15 mouse cellular contexts compared by ENCODE assay signal in the genomic region with DNA sequence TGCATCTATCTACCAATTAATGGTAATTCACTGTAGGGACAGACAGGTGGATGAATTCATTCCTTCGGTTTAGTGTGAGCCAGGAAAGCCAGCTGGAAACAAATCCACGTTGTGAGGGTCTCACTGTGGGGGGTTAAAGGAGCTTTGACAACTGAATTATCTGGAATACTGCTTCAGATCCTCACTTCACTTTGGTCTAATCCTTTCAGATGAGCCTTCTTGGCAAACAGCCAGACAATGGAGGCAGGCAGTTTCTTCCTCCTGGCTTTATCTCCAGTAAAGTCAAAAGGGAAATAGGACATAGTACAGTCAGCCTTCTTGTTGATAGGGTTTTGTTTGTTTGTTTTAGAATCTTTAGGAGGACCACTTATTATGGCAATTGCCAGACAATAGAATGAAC. TPM values are rescaled to one million over a fixed set of nuclear protein-coding genes. Genes with fewer than 3 reads are reported as not detected.
DNase-seq lines count a peak whose midpoint lies in the region; ATAC-seq and TF ChIP-seq lines count a peak whose summit lies in the region.
"Had no signal": no experiment of that assay in that cellular context is flagged by ENCODE, and none has a peak within 500 bp of the region (broad histone marks: within the 10 kb centered on the region; RNA-seq: fewer than 3 reads in every experiment).

No protein-coding gene starts in this region.

- H3K36me3 ChIP-seq in heart, embryonic 12.5 days = no peaks in the 10 kb centered on the region
- H3K36me3 ChIP-seq in intestine, embryonic 16.5 days (ENCODE audit: control insufficient read depth, insufficient read depth, low read length) = no peaks in the 10 kb centered on the region
- H3K36me3 ChIP-seq: embryonic facial prominence, embryonic 12.5 days; forebrain, embryonic 12.5 days; hindbrain, embryonic 13.5 days had no signal

- no peaks in the 10 kb centered on the region; the same call in 1 of the 2 replicates for H3K9me3 ChIP-seq in heart, embryonic 12.5 days (replicated peaks)
- no peaks in the 10 kb centered on the region for H3K9me3 ChIP-seq in intestine, embryonic 16.5 days (ENCODE audit: control insufficient read depth, low read length)
- H3K9me3 ChIP-seq: embryonic facial prominence, embryonic 12.5 days; forebrain, embryonic 12.5 days; hindbrain, embryonic 13.5 days had no signal

- TF ChIP-seq CTCF in lung, adult 2 months (IDR thresholded peaks at IDR 0.05; ENCODE audit: insufficient read depth, low read length) = no peak

- H3K27me3 ChIP-seq in heart, embryonic 12.5 days (replicated peaks) = no peaks in the 10 kb centered on the region
- no peaks in the 10 kb centered on the region for H3K27me3 ChIP-seq in intestine, embryonic 16.5 days (replicated peaks; ENCODE audit: control insufficient read depth, insufficient read depth, low read length)
- H3K27me3 ChIP-seq: CH12.LX; embryonic facial prominence, embryonic 12.5 days; forebrain, embryonic 12.5 days; hindbrain, embryonic 13.5 days had no signal

- no peak for ATAC-seq in heart, embryonic 12.5 days (ENCODE audit: insufficient number of reproducible peaks, low FRiP score)
- ATAC-seq in intestine, embryonic 16.5 days = peak; percentile 68; the same call in 1 of the 2 replicates

- peak; percentile 21 for DNase-seq in heart, postnatal 4 days
- DNase-seq in lung, postnatal 10 days = peak; percentile 9
- no peak for DNase-seq in lung, adult 2 months
- DNase-seq in MN1 (ENCODE audit: low spot score) = peak; percentile 70
- no peak for DNase-seq in spleen, postnatal 14 days (ENCODE audit: low spot score in 2 of 2)
- DNase-seq: cerebellum, adult 9-10 months; lung, postnatal 4 days had no signal

- WGBS in heart, embryonic 12.5 days = 14% methylated on average over 2 of the region's 2 CpGs
- WGBS in lung, adult 2 months = 33% methylated on average over 2 of the region's 2 CpGs
- 10% methylated on average over 2 of the region's 2 CpGs for WGBS in intestine, embryonic 16.5 days

- no peak overlapping the region for H3K4me3 ChIP-seq in heart, embryonic 12.5 days
- no peak overlapping the region for H3K4me3 ChIP-seq in lung, adult 2 months (replicated peaks; ENCODE audit: extremely low read depth, low read depth, low read length)
- H3K4me3 ChIP-seq in intestine, embryonic 16.5 days (ENCODE audit: low read length) = no peak overlapping the region
- H3K4me3 ChIP-seq: embryonic facial prominence, embryonic 12.5 days; forebrain, embryonic 12.5 days; hindbrain, embryonic 13.5 days; myocyte had no signal

- no peak overlapping the region for H3K27ac ChIP-seq in heart, embryonic 12.5 days (ENCODE audit: poor library complexity, severe bottlenecking)
- no peak overlapping the region; the same call in 1 of the 2 replicates for H3K27ac ChIP-seq in intestine, embryonic 16.5 days (ENCODE audit: low read length)
- H3K27ac ChIP-seq: embryonic facial prominence, embryonic 12.5 days; forebrain, embryonic 12.5 days; hindbrain, embryonic 13.5 days; stomach, postnatal 0 days had no signal

- H3K9ac ChIP-seq in heart, embryonic 12.5 days = no peak overlapping the region
- no peak overlapping the region for H3K9ac ChIP-seq in intestine, embryonic 16.5 days (ENCODE audit: low read depth, low read length)
- H3K9ac ChIP-seq: embryonic facial prominence, embryonic 12.5 days; forebrain, embryonic 12.5 days; hindbrain, embryonic 13.5 days had no signal

- peaks cover 18% of the 10 kb centered on the region for H3K4me1 ChIP-seq in heart, embryonic 12.5 days (replicated peaks)
- H3K4me1 ChIP-seq in lung, adult 2 months (ENCODE audit: control insufficient read depth, insufficient read depth, low read length) = no peaks in the 10 kb centered on the region
- H3K4me1 ChIP-seq in intestine, embryonic 16.5 days (ENCODE audit: control insufficient read depth, insufficient read depth, low read length) = peaks cover 8% of the 10 kb centered on the region; the same call in 1 of the 2 replicates
- H3K4me1 ChIP-seq: hindbrain, embryonic 13.5 days had no signal

- H3K4me2 ChIP-seq in heart, embryonic 12.5 days = no peak overlapping the region
- no peak overlapping the region for H3K4me2 ChIP-seq in intestine, embryonic 16.5 days (ENCODE audit: low read depth, low read length)
- H3K4me2 ChIP-seq: embryonic facial prominence, embryonic 12.5 days; forebrain, embryonic 12.5 days; hindbrain, embryonic 13.5 days had no signal

- TF ChIP-seq POLR2A in lung, adult 2 months (IDR thresholded peaks at IDR 0.05; ENCODE audit: borderline replicate concordance, extremely low read depth, low read depth, low read length) = no peak

RNA-seq across cellular contexts. Expression of a gene that starts 16.3 kb away (rescaled TPM):
- 10 to 100 TPM; 35.4 to 37.7 TPM for total RNA-seq in heart, postnatal 4 days (2021)
- 10.4 and 10.5 TPM in 2 replicates for polyA plus RNA-seq in heart, embryonic 12.5 days (2016; fragmentation: Nextera tagmentation; extraction: Ambion mirVana)
- 4.3 and 6.2 TPM in 2 replicates for polyA plus RNA-seq in lung, adult 2 months (2012; rRNA removed)
- 7.5 and 9.8 TPM in 2 replicates for polyA plus RNA-seq in intestine, embryonic 16.5 days (2015; fragmentation: Nextera tagmentation; extraction: Ambion mirVana)

RNA-seq across cellular contexts. Expression of a gene that starts 45.8 kb away (rescaled TPM):
- 10 to 100 TPM; 65.9 to 66.6 TPM for total RNA-seq in heart, postnatal 4 days (2021)
- polyA plus RNA-seq in heart, embryonic 12.5 days (2016; fragmentation: Nextera tagmentation; extraction: Ambion mirVana) = 93.3 and 100 TPM in 2 replicates
- polyA plus RNA-seq in lung, adult 2 months (2012; rRNA removed) = 52.0 and 62.4 TPM in 2 replicates
- 153 and 163 TPM in 2 replicates for polyA plus RNA-seq in intestine, embryonic 16.5 days (2015; fragmentation: Nextera tagmentation; extraction: Ambion mirVana)

RNA-seq across cellular contexts. Expression of a gene that starts 46.9 kb away (rescaled TPM):
- 10 to 100 TPM; 55.1 to 56.3 TPM for total RNA-seq in heart, postnatal 4 days (2021)
- polyA plus RNA-seq in heart, embryonic 12.5 days (2016; fragmentation: Nextera tagmentation; extraction: Ambion mirVana) = 35.6 and 36.9 TPM in 2 replicates
- 35.5 and 36.6 TPM in 2 replicates for polyA plus RNA-seq in lung, adult 2 months (2012; rRNA removed)
- polyA plus RNA-seq in intestine, embryonic 16.5 days (2015; fragmentation: Nextera tagmentation; extraction: Ambion mirVana) = 30.5 and 32.8 TPM in 2 replicates

Comparison
In these comparisons a context has a peak if more than half of its experiments do, and no peak if none do; other contexts are left out.
1. DNase-seq: peak in heart, postnatal 4 days (single experiment), lung, postnatal 10 days (single experiment) and MN1 (single experiment); none in lung, adult 2 months (single experiment) and spleen, postnatal 14 days (0 of 2).